Mouse (Mus musculus) fat pad, adult 2 months (tissue): ENCODE data around the gene Prok2.

ENCODE experiments used
- DNase-seq: peaks from one replicate; pipeline ENCODE4 v3.0.0-alpha.2; 2011; ENCODE audit warnings: low read depth, low spot score; ENCODE audit errors: extremely low read depth

Gene Prok2

GRCm38 (mm10) chr6:99692916-99693841, 33.0 kb downstream of the Prok2 start:
- DNase-seq = no peak

- DNase-seq = no peak
These were observed 33.8 kb downstream of the Prok2 start, which contains the start of gene Gpr27 for GRCm38 (mm10) chr6:99692206-99692915. TSS of gene Gpr27 (plus strand) at chr6:99692679.

- DNase-seq = no peak
These were observed 34.5 kb downstream of the Prok2 start for GRCm38 (mm10) chr6:99691666-99692205.

- DNase-seq = no peak
These were observed 37.7 kb downstream of the Prok2 start for GRCm38 (mm10) chr6:99688513-99688912.

- DNase-seq = no peak
These were observed 41.3 kb downstream of the Prok2 start for GRCm38 (mm10) chr6:99684899-99685298.

GRCm38 (mm10) chr6:99683974-99684373, 42.2 kb downstream of the Prok2 start:
- DNase-seq = no peak

- DNase-seq = no peak
These were observed 48.1 kb downstream of the Prok2 start for GRCm38 (mm10) chr6:99678108-99678507.

GRCm38 (mm10) chr6:99677325-99677724, 48.9 kb downstream of the Prok2 start:
- DNase-seq = no peak

- DNase-seq = no peak
These were observed 51.7 kb downstream of the Prok2 start for GRCm38 (mm10) chr6:99674482-99674881.

GRCm38 (mm10) chr6:99671768-99672167, 54.4 kb downstream of the Prok2 start:
- no peak for DNase-seq

- DNase-seq = no peak
These were observed 55.6 kb downstream of the Prok2 start for GRCm38 (mm10) chr6:99670481-99671119.

GRCm38 (mm10) chr6:99669481-99670325, 56.5 kb downstream of the Prok2 start:
- DNase-seq = no peak

- DNase-seq = no peak
These were observed 58.9 kb downstream of the Prok2 start for GRCm38 (mm10) chr6:99667290-99667689.

GRCm38 (mm10) chr6:99666318-99667171, 59.6 kb downstream of the Prok2 start, which contains the start of the genes Eif4e3 and Gm20696:
TSS of gene Eif4e3 (minus strand) at chr6:99666771.
TSS of gene Gm20696 (minus strand) at chr6:99666797.
- DNase-seq = no peak

GRCm38 (mm10) chr6:99665457-99666317, 60.5 kb downstream of the Prok2 start:
- DNase-seq = no peak

GRCm38 (mm10) chr6:99663232-99663631, 63.0 kb downstream of the Prok2 start:
- DNase-seq = no peak
